Mouse (Mus musculus) layer of hippocampus, adult 9-11 months (tissue): ENCODE data around the gene Pxmp4.

Experiments used
- DNase-seq: peaks from one replicate; pipeline ENCODE4 v3.0.0; 2022

Gene Pxmp4

DNA sequence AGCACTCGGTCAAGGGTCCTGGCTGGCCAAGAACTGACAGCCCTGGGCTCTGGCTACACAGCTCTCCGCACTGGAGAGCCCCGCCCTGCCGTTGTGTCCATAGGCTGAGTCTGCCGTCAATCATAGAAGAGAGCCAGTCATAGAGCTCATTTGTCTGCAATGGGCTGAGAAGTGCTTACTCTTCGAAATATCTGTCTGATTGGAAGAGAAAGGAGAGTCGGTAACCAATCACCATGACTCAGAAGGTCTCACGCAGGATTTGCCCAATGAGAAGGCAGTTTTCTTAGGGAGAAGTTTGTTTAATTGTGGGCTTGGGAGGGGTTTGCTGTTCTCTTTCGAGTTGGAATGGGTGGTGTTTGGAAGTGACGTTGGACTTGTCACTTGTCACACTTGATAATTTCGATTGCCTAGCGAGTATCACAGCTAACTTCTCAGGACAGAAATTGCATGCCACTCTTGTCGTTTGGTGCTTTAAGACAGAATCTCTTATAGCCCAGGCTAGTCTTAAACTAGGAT, at the start of gene Pxmp4:
Gene Pxmp4 (minus strand): TSS at position 71 of the 516 bp plus-strand sequence.
- peak; percentile 99 for DNase-seq

DNA sequence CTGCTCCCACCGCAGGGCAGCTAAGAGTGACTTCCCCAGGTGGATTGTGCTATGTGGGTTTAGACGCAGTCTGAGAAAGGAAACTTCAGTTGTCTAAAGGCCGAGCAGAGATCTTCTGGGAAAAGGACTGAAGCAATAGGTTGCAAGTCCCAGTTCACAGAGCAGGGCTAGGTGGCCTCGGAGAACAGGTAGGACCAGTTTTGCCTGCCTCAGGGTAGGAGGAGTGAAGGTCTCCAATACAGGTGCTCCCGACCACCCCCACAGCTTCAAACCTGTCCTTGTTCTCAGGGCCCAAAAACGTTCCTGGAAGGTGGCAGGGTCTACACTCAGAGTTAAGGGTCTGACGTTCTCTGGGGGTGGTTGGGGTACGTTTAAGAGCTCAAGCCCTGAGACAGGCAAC, 47.9 kb upstream of the Pxmp4 start, which contains the start of gene Chmp4b:
Gene Chmp4b (plus strand): TSS at position 343 of the 400 bp plus-strand sequence.
- DNase-seq = no peak

- DNase-seq = no peak
Observed at GRCm38 (mm10) chr2:154650404-154650803, 46.9 kb upstream of the Pxmp4 start.

GRCm38 (mm10) chr2:154648086-154648485, 44.6 kb upstream of the Pxmp4 start:
- no peak for DNase-seq

- no peak for DNase-seq
Observed at GRCm38 (mm10) chr2:154646634-154647033, 43.1 kb upstream of the Pxmp4 start.

DNA sequence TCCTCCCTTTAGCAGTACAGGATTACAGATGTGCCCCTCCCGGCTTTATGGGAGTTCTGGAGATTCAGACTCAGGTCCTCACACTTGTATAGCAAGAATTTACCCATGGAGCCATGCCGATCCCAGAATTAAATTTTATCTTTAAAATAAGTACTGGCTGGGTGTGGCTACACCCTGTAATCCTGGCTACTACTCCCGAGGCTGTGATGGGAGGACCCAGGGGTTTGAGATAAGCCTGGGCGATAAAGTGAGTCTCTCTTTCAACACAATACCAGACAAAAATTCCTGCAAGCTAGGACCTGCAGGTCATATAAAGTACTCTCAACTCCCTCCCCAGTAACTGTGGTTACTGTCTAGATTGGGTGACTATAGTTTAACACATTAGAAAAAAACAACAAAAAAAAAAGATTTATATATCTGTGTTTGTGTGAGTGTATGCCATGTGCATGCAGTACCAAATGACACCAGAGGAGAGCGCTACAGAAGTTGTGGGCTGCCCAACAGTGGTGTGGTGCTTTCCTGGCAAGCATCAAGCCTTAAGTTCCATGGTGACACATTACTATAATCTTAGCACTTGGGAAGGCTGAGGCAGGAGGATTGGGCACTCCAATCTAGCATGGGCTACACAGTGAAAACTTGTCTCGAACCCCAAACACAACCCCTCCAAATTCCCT, 39.3 kb upstream of the Pxmp4 start:
- no peak for DNase-seq

- DNase-seq = no peak
Observed at GRCm38 (mm10) chr2:154642005-154642459, 38.5 kb upstream of the Pxmp4 start.

DNA sequence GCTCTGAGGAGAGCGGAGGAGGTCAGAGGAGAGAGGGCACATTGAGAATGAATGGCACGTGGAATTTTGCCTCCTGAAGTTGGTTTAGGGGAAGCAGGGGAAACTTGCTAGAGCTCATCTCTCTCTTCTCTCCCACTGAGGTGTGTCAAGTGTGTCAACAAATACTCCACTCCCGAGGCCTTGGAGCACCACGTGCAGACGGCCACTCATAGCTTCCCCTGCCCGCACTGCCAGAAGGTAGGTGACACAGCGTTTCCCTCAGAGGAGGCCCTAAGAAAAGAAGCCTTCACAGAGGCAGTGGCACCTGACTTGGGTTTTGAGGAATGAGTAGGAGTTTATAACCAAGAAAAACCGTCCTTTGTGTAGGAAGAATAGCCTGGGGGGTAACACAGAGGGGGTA, 37.7 kb upstream of the Pxmp4 start:
- no peak for DNase-seq

DNA sequence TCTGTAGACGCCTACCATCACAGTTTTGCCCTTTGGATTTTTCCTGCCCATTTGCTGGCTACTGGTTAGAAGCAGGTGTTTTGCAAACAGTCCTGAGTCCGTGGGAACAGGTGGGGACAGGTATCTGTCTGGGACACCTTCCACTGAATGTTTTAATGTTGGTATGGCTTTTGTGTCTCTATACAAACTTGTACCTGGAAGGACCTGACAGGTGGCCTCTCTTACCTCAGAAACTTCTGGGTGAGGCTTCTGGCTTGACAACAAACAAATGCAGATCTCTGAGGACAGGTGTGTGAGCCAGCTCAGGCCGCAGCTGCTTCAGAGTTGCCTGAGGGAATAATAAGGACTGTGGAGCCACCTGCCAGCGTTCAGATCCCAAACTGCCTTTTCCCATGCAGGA, 35.6 kb upstream of the Pxmp4 start:
- DNase-seq = no peak

DNA sequence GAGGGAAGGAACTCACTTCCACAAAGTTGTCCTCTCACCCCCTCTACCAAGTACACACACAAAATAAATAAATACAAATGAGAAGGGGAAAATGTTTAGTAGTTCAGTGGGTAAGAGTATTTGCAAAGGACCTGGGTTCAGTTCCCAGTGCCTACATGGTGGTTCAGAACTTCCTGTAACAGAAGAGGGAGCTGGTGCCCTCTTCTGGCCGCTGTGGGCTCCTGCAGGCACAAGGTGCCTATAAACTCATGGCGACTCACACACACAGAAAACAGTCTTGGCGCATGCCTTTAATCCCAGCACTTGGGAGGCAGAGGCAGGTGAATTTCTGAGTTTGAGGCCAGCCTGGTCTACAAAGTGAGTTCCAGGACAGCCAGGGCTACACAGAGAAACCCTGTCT, 35.0 kb upstream of the Pxmp4 start:
- DNase-seq = no peak

DNA sequence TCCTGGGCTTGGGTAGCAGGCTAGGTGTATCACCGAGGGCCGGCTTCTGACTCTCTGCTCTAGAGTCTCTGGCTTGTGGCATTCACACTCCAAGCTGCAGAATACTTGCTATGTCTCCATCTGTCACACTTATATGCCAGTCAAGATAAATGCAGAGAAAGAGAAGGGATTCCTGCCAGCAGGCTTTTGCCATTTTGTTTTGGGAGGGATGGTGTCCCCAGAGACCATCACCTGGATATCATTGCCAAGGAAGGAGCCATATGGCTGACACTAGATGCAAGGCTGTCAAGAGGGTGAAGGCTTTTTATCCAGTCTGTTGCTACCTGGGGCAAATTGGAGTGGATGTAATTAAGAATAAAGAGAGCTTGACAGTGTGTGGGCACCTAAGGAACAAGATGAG, 32.3 kb upstream of the Pxmp4 start:
- no peak for DNase-seq

DNA sequence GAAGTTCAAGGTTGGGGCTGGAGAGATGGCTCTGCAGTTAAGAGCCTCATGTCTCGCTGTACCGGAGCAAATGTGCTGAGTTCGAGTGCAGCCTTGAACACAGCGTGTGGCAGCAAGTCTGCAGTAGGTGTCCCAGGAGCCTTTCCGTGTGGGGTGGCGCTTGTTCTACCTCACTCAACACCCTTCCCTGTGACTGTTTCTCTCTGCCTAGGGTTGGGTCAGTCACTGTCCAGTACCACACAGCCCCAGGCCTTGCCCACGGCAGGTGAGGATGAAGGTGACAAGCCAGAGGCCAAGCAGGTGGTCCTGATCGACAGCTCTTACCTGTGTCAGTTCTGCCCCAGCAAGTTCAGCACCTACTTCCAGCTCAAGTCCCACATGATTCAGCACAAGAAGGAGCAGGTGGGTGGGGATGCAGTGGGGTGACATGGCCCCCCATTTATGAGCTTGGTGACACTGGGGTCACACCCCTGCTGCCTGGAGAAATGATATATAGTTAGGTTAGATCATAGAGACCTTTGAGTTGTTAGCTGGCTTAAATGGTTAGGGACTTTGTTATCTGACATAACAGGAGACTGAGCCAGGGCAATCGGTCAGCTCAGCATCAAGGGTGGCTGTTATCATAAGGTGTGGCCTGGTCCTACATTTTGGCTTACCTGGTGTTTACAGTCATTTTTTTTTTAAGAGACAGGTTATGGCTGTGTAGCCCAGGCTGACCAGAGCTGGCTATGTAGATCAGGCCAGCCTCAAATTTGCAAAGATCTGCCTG, 30.6 kb upstream of the Pxmp4 start:
- DNase-seq = no peak

DNA sequence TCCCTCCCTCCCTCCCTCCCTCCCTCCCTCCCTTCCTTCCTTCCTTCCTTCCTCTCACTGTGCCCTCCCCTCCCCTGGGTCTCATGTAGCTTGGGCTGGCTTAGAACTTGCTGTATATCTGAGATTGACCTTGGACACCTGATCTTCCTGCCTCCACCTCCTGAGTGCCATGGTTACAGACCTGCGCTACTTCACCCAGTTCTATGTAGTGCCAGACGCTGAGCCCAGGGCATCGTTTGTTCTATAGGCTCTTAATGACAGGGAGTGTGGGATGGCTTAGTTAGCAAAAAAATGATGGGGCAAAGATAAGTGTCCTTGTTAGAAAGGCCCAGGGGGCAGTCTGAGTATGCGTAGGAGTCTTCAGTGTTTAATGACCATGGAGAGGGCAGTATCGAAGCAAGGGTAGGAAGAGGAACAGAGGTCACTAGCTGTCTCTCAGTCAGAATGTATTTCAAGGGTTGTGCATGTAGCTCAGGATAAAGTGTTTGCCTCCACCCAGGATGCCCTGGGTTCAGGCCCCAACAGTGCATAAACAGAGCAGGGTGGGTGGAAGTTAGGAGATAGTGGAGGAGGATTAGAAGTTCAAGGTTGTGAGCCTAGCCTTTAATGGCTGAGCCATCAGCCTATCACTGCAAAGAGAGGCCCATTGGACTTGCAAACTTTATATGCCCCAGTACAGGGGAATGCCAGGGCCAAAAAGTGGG, 29.7 kb upstream of the Pxmp4 start:
- no peak for DNase-seq

- DNase-seq = no peak
Observed at GRCm38 (mm10) chr2:154632203-154632780, 28.8 kb upstream of the Pxmp4 start.

DNA sequence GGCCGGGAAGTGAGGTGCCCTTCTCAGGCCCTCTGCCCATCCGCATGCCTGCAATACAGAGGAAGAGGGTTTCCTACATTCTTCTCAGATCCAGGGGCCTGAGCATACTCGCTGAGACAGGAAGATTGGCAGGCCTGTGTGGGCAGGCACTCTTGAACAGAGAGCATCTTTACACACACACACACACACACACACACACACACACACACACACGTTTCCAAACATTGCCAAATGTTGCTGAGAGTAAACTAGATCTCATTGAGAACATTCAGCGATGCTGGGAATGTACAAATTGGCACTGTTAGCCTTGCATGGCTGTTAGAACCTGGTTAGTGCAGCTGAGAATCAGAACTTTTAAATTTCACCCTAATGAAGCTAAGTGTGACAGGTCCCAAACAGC, 27.0 kb upstream of the Pxmp4 start:
- peak; percentile 33 for DNase-seq

- DNase-seq = no peak
Observed at GRCm38 (mm10) chr2:154624137-154624536, 20.6 kb upstream of the Pxmp4 start.

- no peak for DNase-seq
Observed at GRCm38 (mm10) chr2:154621684-154622083, 18.2 kb upstream of the Pxmp4 start.

DNA sequence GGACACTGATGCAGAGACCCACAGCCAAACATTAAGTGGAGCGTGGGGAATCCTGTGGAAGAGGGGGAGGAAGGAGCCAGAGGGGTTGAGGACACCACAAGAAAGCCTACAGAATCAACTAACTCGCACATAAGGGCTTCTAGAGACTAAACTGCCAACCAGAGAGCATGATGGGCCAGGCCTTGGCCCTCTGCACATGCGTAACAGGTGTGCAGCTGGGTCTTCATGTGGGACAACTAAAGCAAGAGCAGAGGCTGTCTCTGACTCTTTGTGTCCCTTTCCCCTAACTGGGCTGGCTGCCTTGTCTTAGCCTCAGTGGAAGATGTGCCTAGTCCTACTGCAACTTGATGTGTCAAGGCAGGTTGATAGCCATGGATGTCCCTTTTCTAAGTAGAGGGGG, 13.6 kb upstream of the Pxmp4 start:
- no peak for DNase-seq

DNA sequence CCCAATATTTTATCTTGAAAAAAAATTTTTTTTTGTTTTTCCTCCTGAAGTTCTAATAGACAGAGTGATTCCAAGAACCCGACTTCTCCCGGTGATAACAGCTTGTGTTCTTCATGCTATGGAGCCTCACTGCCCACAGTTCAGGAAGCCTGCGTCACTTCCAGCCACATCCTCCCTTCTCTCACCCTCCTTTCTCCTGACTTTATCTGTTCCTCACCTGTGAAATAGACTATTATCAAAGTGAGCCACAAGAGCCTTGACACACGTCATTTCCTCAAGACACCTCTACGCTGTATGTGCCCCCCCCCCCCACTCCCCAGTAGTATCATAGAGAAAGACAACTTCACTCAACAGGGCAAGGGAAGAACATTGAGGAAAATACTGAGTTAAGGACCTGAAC, 12.2 kb upstream of the Pxmp4 start:
- DNase-seq = no peak

GRCm38 (mm10) chr2:154614841-154615576, 11.5 kb upstream of the Pxmp4 start:
- DNase-seq = no peak

DNA sequence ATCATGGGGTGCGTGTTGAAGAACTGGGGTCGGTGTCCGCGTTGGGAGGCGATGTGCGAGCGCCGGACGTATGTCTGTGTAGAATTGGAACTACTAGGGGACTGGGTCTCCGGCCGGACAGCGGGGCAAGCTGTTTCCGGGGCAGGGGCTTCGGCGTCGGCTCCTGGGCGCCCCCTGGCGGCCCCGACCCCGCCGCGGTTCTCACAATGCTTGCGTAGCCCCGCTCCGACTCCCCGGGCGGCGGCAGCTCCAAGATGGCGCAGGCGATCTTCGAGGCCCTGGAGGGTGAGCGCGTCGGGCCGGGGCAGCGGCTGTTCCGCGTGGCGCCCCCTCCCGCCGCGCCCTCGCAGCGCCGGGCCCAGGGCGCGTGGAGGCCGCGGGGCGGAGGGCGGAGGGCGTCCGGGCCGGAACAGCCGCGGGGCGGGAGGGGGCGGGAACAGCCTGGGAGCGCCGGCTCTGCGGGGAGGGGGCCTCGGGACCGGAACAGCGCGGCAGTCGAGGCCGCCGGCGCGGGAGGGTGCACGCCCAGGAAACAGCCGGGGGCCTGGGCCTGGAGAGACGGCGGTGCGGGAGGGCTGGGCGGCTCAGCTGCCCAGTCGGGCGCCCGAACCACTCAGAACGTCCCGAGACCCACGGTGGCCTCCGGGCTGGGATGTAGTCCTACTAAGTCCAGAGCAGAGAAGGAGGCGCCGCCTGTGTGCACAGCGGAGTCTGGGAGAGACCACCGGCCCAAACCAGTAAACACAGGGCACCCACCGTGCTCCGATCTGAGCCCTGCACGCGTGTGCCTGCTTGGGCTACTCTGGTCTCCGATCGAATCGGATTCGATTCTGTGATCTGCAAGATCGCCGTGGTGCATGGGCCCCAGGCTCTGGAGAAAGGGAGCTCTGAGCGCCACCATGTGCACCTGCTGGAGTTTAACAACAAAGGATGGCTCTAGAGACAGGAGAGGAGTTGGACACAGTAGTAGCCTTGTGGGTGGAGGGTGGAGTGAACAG, 9.9 kb upstream of the Pxmp4 start, which contains the start of the genes Zfp341 and 4930519P11Rik:
Gene Zfp341 (plus strand): TSS at position 180 of the 998 bp plus-strand sequence.
Gene 4930519P11Rik (minus strand): TSS at position 320 of the 998 bp plus-strand sequence.
- peak; percentile 90 for DNase-seq
